Mouse (Mus musculus): ENCODE results near the gene Tmem132d.

Tmem132d gene

DNA sequence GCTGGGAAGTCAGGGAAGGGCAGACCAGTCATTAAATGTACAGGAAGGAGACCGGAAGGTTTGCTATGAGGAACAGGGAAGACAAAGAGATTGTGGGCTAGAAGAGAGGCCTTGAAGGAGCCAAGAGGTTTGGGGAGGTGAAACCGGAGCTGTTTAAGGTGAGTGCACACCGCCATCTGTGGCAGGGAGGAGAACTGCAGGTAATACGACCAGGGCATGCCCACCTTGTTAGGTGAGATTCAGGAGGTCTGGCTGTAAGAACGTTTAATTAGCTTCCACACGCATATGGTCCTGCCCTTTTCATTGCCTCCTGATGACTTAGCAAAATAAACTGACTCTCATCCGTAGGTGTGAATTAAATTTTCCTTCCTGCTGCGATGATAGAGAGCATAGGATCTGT, 485.6 kb downstream of the Tmem132d start:
- intact Hi-C loops (cut with DNase I), result no loop called here

DNA sequence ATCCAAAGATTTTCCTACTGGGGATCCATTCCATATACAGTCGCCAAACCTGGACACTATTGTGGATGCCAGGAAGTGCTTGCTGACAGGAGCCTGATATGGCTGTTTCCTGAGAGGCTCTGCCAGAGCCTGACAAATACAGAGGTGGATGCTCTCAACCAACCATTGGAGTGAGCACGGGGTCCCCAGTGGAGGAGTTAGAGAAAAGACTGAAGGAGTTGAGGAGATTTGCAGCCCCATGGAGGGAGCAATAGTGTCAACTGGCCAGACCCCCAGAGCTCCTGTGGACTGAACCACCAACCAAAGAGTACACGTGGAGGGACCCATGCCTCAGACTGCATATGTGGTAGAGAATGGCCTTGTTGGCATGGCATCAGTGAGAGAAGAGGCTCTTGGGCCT, 490.7 kb downstream of the Tmem132d start:
- intact Hi-C loops (cut with DNase I), result loop anchor here (5.0 kb wide), 1 partner anchor 120 kb away; no protein-coding TSS in a partner anchor

DNA sequence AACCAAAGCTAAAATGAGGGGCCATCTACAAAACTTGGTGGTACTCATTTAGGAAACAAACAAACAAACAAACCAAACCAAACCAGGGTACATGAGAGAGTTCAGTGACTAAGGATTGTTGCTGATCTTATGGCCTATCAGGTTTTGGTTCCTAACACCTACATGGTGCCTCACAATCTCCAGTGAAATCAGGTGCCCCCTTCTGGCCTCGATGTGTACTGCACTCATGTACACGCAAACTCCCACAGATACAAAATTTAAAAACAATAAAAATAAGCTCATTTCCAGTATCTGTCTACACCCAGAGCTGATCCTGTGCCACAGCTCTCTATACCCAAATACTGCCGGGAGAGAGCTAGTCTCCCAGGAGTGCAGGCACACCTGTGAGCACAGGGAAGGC, 495.0 kb downstream of the Tmem132d start:
- intact Hi-C loops (cut with DNase I), result no loop called here

DNA sequence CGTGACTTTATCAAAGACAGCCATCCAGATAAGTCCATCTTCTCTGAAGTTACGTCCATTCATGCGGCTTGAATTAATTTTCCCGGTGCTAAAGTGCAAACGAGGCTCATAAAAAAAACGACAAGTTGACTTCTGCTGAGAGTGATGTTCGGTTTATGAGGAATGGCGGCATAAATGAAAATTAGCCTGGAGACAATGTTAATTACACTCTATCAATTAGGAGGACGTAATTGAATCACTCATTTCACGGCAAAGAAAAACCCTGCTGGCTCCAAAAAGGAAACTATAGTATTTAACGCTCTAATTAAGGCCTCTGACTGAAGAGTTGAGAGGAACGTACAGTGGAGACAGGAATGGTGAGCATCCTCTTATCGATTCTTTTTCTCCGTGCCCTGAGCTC, 503.2 kb downstream of the Tmem132d start:
- intact Hi-C loops (cut with DNase I), result no loop called here

DNA sequence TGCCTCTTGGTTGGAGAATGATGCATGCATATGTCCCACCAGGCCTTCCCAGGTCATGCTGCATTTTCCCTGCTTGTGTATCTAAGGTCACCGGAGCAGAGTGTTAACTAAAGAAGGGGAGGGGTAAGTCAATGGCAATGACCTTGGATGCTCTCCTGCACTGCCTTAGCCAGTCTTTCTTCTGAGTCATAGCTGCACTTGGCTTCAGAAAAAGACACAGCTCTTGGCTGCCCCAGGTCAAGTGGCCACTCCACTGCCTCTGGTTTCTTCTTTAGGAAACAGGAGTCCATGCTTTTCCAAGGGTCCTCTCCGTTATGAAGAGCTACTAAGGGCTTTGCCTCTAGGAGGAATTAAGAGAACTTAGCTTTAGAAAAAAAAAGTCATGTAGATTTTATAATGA, 506.2 kb downstream of the Tmem132d start:
- intact Hi-C loops (cut with DNase I), result no loop called here

DNA sequence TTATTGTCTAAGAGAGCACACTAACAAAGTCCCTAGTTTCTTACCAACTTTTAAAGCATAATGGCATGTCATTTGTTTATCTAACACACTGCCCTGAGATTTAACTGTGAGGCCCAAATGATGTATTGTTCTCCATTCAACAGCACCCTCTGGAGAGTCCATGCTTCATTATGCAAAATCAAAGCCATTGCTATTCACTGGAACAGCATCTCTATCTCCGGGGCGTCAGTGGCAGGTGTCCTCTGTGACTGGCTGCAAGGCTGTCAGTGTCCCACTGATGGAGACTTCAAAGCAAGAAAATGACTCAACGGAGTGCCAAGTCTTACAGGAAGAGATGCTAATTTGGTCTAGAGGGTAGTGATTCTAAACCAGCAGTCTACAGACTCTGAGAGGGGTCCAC, 508.8 kb downstream of the Tmem132d start:
- intact Hi-C loops (cut with DNase I), result no loop called here

DNA sequence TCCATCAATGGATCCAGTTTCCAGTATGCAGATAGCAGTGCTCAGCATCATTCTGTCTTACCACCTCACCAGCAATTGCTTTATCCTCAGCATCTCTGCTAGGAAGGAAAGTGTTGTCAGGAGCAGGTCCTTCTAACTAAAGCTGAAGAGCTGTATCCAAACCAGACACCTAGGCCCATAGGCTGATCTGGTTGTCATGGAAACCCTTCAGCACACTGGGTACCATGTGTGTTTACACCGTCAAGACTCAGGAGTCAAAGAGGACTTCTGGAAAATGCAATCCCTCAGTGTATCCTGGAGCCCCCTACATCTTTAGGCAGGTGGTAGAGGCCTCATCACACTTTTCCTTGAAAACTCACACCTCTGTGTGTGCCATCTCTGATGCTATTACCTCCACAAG, 513.7 kb downstream of the Tmem132d start:
- intact Hi-C loops (cut with DNase I), result no loop called here

DNA sequence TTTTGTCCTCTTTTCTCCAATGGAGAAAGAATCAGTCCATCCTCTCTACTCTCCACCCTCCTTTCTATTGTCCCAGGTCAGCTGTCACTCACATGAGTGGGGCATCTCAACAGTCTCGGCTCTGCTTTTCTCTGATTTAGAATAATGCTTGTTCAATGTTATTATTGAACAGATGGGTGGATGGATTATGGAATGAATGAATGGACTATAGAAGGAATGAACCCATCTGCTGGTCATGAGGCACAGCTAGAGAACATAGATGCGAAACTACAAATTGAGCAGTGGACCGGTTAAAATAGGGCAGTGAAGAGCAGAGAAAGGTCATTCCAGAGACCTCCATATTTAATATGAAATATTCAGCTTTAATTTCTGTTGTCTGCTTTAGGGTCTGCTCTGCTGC, 514.5 kb downstream of the Tmem132d start:
- intact Hi-C loops (cut with DNase I), result no loop called here

DNA sequence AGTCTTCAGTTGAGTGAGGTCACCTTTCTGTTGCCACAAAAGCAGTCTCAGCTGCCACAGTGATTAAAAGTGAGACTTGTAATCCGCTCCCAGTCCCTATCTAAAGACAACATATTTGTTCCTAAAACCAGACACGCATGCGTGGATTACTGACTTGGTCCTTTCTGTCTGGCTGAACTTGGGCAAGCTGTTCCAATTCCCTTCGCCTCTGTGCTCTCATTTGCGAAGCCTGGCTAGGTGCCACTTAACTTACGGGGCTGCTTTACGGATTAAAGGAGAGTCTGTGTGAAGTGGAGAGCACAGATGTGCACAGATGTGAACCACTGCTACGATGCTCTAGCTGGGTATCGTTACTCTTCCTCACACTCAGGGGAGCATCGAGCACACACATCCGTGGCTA, 518.7 kb downstream of the Tmem132d start:
- intact Hi-C loops (cut with DNase I), result no loop called here

DNA sequence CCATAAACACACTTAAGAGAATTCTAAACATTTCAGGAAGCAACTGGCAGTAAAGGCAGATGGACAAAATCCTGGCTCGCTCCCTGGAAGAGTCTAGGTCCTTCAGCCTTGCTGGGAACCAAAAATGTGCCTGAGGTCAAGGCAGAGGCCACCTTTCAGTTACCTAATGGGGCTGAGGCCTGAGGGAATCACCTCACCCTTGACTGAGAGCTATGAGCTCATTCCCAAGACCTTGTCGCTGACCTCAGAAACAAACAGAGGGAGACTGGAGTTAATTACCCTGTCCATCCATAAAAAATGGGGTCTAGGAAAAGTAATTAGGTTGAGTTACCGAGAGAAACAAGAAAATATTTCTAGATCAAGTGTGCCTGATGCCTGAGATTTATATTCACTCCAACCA, 521.3 kb downstream of the Tmem132d start:
- intact Hi-C loops (cut with DNase I), result no loop called here

DNA sequence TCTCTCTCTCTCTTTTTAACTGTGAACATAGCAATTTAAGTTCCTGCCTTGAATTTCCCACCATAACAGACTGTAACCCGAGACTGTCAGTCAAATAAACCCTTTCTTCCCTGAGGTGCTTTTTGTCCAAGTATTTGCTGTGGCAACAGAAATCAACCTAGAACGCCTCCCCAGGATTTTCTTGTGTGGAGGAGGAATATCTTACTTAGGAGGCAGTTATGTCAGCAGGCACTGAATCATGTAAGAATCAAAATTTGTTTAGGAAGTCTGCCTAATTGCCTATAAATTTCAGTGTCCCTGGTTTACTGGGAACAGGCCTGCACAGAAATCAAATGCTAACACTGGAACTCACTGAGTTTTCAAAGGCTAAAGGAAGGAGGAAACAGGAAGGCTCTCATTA, 522.5 kb downstream of the Tmem132d start:
- intact Hi-C loops (cut with DNase I), result no loop called here

DNA sequence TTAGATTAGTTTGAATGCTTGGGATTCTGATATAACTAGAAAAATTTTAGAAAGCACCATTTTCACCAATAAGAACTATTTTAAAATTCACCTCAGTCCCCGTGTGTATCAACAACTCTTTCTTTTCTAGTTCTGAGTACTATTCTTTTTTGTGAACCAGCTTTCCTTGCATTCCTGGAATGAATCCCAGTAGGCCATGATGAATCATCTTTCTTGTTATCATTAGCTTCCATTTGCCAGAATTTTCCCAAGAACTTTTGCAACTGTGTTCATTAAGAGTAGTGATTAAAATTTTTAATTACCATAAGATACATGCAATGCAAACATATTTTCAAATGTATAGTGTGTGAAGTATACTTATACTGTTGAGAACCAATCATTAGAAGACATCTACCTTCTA, 537.7 kb downstream of the Tmem132d start:
- intact Hi-C loops (cut with DNase I), result no loop called here

DNA sequence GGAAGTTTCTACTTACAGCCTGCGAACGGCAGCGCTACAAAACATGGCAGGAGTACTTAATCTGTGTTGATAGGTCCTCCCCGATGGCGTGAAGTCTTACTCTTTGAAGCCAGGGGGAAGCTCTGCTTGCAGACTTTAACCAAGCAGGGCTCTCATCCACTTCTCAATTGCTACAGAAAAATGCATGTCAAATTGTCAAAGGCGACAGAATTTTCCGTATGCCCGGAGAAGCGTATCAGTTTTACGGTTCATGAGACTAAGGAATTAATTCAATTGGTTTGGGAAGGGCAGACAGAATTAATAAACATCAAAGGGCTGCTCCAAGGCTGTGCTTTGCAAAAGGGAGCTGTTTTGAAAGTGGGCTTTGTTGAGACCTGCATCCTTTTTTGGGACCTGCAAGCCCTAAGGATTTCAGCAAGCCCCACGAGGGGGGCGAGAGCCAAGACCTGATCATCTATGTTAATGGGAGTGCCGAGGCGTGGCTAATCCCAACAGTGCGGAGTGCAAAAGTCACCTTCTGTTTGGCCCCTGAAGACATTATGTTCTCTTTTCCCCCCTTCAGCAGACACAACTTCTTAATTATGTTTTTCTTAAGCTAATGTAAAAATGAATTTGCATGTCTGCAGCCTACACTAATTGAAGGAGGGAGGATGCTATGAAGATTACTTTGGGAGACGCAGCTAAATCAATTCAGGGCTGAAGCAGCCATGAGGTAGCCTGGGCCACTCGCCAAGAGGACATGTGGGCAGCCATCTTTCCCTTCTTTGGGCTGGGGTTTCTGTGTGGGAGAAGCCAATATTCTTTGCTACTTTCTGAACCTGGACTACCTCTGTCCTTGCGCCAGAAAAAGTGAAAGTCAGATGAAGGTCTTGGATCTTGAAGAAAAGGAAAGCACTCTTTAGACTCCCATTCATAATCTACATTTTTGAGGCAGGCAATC, 547.0 kb downstream of the Tmem132d start:
- intact Hi-C loops (cut with DNase I), result no loop called here

DNA sequence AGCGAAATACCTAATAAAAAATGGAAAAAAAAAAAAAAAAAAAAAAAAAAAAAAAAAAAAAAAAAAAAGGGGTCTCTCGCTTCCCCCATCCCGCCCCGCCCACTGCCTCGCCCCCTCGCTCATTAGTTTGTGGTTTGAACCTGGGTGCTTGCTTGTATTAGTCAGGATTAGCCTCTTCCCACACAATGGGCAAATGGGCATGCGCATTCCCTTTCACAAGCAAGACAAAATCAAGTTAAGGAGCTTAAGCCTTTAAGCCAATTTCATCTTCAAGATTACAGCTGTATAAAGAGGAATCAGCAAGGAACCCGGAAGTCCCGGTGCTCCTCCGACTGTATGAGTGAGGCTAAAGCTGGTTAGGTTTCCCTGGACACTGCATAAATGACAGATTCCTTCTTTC, 549.9 kb downstream of the Tmem132d start:
- intact Hi-C loops (cut with DNase I), result no loop called here

DNA sequence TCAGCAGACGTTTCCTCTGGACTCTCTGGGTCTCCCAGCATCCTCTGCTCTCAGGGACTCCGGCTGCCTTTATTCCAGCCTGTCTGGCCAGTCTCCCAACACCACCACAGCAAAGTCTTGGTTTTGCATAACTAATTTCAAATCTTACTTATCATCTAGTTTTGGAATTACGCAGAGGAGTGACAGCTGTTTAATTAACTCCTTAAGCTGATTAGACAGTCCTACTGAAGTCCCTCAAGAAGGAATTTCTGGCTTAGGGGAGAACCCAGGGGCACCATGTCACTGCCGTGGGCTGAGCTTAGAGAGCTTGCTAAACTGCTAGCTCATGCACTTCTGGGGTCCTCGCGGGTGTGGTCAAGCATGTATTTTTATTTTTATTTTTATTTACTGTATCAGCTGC, 558.4 kb downstream of the Tmem132d start:
- intact Hi-C loops (cut with DNase I), result no loop called here

DNA sequence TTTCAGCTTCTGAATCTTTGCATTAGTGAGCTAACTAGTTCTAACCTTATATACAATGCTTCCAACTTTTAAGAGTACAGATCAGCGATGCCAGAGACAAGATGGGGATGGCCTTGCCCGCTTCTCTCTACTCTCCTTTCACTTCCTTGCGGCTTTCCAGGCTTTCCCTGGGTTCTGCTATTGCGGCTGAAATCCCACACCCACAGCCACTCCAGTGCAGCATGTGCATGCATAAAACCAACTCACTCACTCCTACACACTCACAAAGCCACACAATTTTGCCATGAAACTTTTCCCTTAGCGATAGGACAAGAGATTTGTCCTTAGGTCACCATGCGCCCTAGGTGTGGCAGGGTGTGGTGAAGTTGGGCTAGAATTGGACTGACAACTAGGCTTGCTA, 567.7 kb downstream of the Tmem132d start:
- intact Hi-C loops (cut with DNase I), result no loop called here

DNA sequence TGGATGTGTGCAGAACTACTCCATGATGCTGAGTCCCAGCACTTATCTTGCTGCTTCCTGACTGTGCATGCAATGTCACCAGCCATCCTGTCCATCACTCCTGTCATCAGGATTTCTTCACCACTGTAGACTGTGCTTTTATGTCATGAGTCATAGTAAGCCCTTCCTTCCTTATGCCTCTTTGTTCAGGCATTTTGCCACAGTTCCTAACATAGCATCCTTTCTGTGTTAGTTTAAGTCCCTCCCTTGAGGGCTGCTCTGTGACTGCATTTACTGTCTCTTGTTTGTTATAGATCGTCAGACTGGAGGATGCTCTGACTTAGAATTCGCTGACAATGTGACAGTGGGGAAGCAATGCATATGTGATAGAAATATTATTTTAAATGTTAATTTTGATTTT, 573.2 kb downstream of the Tmem132d start:
- intact Hi-C loops (cut with DNase I), result no loop called here

DNA sequence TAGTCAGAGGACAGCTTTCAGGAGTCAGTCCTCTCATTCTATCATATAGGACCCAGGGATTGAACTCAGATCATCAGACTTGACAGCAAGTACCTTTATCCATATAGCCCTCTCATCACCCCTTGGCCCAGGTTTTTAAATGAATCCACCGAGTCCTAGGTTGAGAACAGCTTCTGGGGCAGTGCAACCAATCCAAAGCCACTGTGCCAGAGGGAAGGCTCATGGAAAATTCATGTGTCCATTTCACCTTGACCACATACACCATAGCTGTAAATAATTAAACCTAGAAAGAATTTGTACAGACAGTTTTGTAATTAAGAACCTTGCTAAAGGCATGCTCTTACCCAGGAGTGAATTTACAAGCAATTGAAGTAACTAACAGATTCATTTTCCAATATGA, 580.6 kb downstream of the Tmem132d start:
- intact Hi-C loops (cut with DNase I), result no loop called here

DNA sequence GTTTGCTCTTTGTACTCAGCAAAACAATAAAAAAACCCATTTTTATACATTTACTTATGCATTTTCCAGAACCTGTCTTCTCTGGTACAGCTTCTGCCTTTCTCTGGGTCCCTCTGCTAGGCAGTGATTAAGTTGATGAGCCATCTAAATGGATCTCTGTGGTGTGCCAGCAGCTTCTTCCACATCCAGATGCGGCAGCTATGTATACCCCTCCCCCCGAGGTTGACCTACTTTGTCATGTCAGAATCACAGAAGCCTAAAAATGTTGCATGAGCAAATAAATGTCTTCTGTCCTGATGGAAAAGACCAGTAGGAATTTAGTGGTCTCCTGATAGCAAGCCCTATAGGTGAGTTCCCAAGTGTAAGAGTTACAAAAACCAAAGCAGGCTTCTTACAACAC, 601.1 kb downstream of the Tmem132d start:
- intact Hi-C loops (cut with DNase I), result no loop called here

DNA sequence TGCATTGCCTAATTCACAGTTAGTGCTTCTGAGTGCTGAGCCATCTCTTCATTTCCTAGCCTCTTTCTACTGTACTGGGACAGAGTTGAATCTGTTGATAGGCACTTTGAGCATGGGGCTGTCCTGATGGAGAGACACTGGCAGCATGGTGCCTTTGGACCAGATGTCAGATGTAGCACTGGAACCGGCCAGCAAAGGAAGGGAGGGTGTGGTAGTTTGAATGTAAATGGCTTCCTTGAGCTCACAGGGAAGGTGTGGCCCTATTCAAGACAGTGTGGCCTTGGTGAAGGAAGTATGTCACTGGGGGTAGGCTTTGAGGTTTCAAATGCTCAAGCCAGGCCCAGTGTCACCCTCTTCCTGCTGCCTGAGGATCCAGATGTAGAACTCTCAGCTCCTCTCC, 602.0 kb downstream of the Tmem132d start:
- intact Hi-C loops (cut with DNase I), result no loop called here

DNA sequence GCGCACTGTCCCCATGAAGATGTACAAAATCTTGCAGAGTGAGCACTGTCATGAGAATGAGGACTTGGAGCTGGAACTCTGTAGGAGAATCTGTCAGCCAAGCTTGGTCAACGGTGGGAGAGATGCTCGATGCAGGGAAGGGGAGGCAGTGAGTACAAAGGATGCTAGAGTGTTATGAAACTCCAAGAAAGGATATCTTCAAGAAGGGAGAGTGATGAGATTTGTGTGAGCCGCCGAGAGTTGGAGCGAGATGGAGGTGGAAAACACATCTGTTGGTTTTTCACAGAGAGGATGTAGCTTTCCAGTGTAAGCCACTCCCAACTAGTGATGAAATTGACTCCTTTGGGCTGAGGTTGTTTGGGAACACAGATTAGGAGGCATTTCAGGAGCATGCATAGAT, 604.1 kb downstream of the Tmem132d start:
- intact Hi-C loops (cut with DNase I), result no loop called here

DNA sequence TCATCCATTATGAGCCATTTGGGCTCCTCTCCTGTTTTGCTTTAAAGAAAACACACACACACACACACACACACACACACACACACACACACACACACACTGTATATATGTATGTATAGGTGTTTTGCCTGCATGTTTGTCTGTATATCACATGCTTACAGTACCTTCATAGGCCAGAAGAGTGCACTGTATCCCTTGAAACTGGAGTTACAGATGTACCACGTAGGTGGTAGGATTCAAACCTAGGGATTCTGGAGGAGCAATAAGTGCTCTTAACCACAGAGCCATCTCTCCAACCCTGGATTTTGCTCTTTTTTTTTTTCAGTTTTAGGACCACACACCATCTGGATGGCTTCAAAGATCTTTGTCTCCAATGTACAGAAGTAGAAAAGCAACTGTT, 610.9 kb downstream of the Tmem132d start:
- intact Hi-C loops (cut with DNase I), result loop anchor here (5.0 kb wide), 1 partner anchor 120 kb away; no protein-coding TSS in a partner anchor

DNA sequence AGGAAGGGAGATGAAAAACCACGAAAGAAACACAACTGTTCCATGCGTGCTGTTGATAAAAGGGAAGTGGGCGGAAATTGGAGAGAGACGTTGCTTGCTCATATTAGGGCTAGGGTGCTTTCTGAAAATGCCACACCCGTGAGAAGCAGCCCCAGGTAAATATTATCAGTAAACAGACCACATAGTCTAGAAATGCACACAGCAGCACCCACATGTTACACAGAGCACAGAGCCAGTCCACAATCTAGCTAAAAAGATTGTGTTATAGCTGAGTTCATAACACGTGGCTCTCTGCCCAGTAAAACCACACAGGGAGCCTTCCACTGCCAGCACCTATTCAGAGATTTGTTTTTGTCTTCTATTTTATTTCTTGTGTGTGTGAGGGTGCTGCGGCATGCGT, 617.6 kb downstream of the Tmem132d start:
- intact Hi-C loops (cut with DNase I), result no loop called here

Data from adrenal gland (tissue).